Mouse (Mus musculus) ES-E14 (cell line): ENCODE measurements around the gene Zfp366.

Experiments
- CHD2 ChIP-seq: IDR thresholded peaks from 2 replicates; pipeline ENCODE4 v1.6.1; 2014; ENCODE audit warnings: mild to moderate bottlenecking, low read depth, low read length, inconsistent platforms
- HCFC1 ChIP-seq: IDR thresholded peaks from 2 replicates; pipeline ENCODE4 v1.6.1; 2012; ENCODE audit warnings: low read length, inconsistent platforms, borderline replicate concordance; ENCODE audit not compliant: insufficient read depth
- MAFK ChIP-seq: IDR thresholded peaks from 2 replicates; pipeline ENCODE4 v1.6.1; 2014; ENCODE audit warnings: mild to moderate bottlenecking, low read depth, low read length, inconsistent platforms; ENCODE audit not compliant: insufficient read depth
- ZC3H11A ChIP-seq: IDR thresholded peaks from 2 replicates; pipeline ENCODE4 v1.6.1; 2012; ENCODE audit warnings: low read depth, mild to moderate bottlenecking, inconsistent platforms, low read length, borderline replicate concordance
- ZNF384 ChIP-seq: IDR thresholded peaks from 2 replicates; pipeline ENCODE4 v1.6.1; 2012; ENCODE audit warnings: low read depth, low read length, inconsistent platforms

GRCm38 (mm10) chr13:99229641-99230494 lies 45.2 kb downstream of the Zfp366 start:
- TF ChIP-seq ZC3H11A (no peak), HCFC1 (no peak), MAFK (no peak), ZNF384 (no peak), CHD2 (no peak)
